Mouse (Mus musculus): ENCODE measurements around the gene Casp7.
"Not testable (repeated sequence)": the region's sequence is repeated elsewhere in the genome, so short reads cannot be mapped to it uniquely, and the experiment has no call there.

DNA sequence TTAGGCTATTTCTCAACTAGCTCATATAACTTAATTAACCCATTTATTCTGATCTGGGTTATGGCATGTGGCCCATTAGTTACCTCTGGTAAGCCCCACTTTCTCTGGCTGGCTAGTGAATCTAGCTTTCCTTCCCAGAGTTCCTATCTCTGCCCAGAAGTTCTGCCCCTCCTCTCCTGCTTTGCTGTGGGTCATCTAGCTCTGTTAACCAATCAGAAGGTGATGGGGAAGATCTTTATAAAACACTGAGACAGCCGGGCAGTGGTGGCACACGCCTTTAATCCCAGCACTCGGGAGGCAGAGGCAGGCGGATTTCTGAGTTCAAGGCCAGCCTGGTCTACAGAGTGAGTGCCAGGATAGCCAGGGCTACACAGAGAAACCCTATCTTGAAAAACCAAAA lies 13.0 kb downstream of the Casp7 start:
- TF ChIP-seq CTCF (conservative IDR thresholded peaks at IDR 0.05; ENCODE audit: low read length); NANOG (IDR thresholded peaks at IDR 0.05; ENCODE audit: borderline replicate concordance, low read length): not testable (repeated sequence)
